Mouse (Mus musculus) stomach, postnatal 0 days (tissue): ENCODE data around the gene Spata48.
A peak's percentile ranks its signal among the peaks of the same experiment; 100 is the strongest.

ENCODE experiments used
- CTCF ChIP-seq: IDR thresholded peaks from 2 replicates; pipeline ENCODE4 v1.5.1; 2016; ENCODE audit warnings: antibody characterized with exemption, low read depth, mild to moderate bottlenecking, moderate library complexity
- EP300 ChIP-seq: optimal IDR thresholded peaks from 2 replicates; pipeline ENCODE3; 2016; ENCODE audit warnings: antibody characterized with exemption

GRCm38 (mm10) chr11:11499944-11500343 is 38.0 kb downstream of the Spata48 start:
- TF ChIP-seq CTCF, result peak; percentile 70
- TF ChIP-seq EP300, result no peak
